Mouse (Mus musculus): ENCODE measurements at regions not wholly inside any gene's neighbourhood (a gene's known extent, or its start where the extent isn't known, plus 50 kb on each side); places are given as distances from the start of the nearest gene placed in this dataset.
"Not testable (repeated sequence)": the region's sequence is repeated elsewhere in the genome, so short reads cannot be mapped to it uniquely, and the experiment has no call there.

- peak; percentile 31 to 61 for DNase-seq (ENCODE audit: low spot score in 2 of 2)
These were observed 50.3 kb upstream of the Arl4c start for GRCm38 (mm10) chr1:88752332-88752731.

GRCm38 (mm10) chr1:88756658-88757057 is 54.6 kb upstream of the Arl4c start:
- DNase-seq (ENCODE audit: low spot score in 2 of 2), result peak; percentile 82 to 84

GRCm38 (mm10) chr1:88757162-88757561 is 55.1 kb upstream of the Arl4c start:
- peak; percentile 22 to 32 for DNase-seq (ENCODE audit: low spot score in 2 of 2)

GRCm38 (mm10) chr1:88757746-88758145 is 55.7 kb upstream of the Arl4c start:
- no peak for DNase-seq (ENCODE audit: low spot score in 2 of 2)

- no peak for DNase-seq (ENCODE audit: low spot score in 2 of 2)
These were observed 58.6 kb upstream of the Arl4c start for GRCm38 (mm10) chr1:88760643-88761042.

- DNase-seq (ENCODE audit: low spot score in 2 of 2), result no peak
These were observed 59.1 kb upstream of the Arl4c start for GRCm38 (mm10) chr1:88761121-88761520.

- DNase-seq (ENCODE audit: low spot score in 2 of 2), result no peak
These were observed 61.8 kb upstream of the Arl4c start for GRCm38 (mm10) chr1:88763725-88764364.

- DNase-seq (ENCODE audit: low spot score in 2 of 2), result no peak
These were observed 62.5 kb upstream of the Arl4c start for GRCm38 (mm10) chr1:88764478-88764877.

- DNase-seq (ENCODE audit: low spot score in 2 of 2), result no peak
These were observed 75.0 kb upstream of the Arl4c start for GRCm38 (mm10) chr1:88777009-88777408.

- no peak for DNase-seq (ENCODE audit: low spot score in 2 of 2)
These were observed 78.2 kb upstream of the Arl4c start for GRCm38 (mm10) chr1:88780262-88780661.

GRCm38 (mm10) chr1:88783083-88783482 is 81.1 kb upstream of the Arl4c start:
- no peak for DNase-seq (ENCODE audit: low spot score in 2 of 2)

GRCm38 (mm10) chr1:88784866-88785620 is 83.0 kb upstream of the Arl4c start:
- DNase-seq (ENCODE audit: low spot score in 2 of 2), result no peak

GRCm38 (mm10) chr1:88786066-88786465 is 84.0 kb upstream of the Arl4c start:
- DNase-seq (ENCODE audit: low spot score in 2 of 2), result no peak

GRCm38 (mm10) chr1:88790674-88791073 is 88.7 kb upstream of the Arl4c start:
- DNase-seq (ENCODE audit: low spot score in 2 of 2), result no peak

- peak; percentile 21 to 24 for DNase-seq (ENCODE audit: low spot score in 2 of 2)
These were observed 92.9 kb upstream of the Arl4c start for GRCm38 (mm10) chr1:88794926-88795325.

- DNase-seq (ENCODE audit: low spot score in 2 of 2), result no peak
These were observed 96.5 kb upstream of the Arl4c start for GRCm38 (mm10) chr1:88798473-88798872.

GRCm38 (mm10) chr1:88798874-88799273 is 96.9 kb upstream of the Arl4c start:
- DNase-seq (ENCODE audit: low spot score in 2 of 2), result no peak

- DNase-seq (ENCODE audit: low spot score in 2 of 2), result no peak
These were observed 97.3 kb upstream of the Arl4c start for GRCm38 (mm10) chr1:88799343-88799742.

GRCm38 (mm10) chr1:88799789-88800188 is 97.8 kb upstream of the Arl4c start:
- no peak for DNase-seq (ENCODE audit: low spot score in 2 of 2)

GRCm38 (mm10) chr1:88800411-88800810 is 98.4 kb upstream of the Arl4c start:
- no peak for DNase-seq (ENCODE audit: low spot score in 2 of 2)

GRCm38 (mm10) chr1:88801151-88801550 is 99.1 kb upstream of the Arl4c start:
- not testable (repeated sequence) for DNase-seq (ENCODE audit: low spot score in 2 of 2)

GRCm38 (mm10) chr1:88806960-88807359 is 104.9 kb upstream of the Arl4c start:
- DNase-seq (ENCODE audit: low spot score in 2 of 2), result peak; percentile 25 to 26

- no peak for DNase-seq (ENCODE audit: low spot score in 2 of 2)
These were observed 105.9 kb upstream of the Arl4c start for GRCm38 (mm10) chr1:88807901-88808300.

Measured in layer of hippocampus, postnatal 10 days (tissue).